In the genomic region with DNA sequence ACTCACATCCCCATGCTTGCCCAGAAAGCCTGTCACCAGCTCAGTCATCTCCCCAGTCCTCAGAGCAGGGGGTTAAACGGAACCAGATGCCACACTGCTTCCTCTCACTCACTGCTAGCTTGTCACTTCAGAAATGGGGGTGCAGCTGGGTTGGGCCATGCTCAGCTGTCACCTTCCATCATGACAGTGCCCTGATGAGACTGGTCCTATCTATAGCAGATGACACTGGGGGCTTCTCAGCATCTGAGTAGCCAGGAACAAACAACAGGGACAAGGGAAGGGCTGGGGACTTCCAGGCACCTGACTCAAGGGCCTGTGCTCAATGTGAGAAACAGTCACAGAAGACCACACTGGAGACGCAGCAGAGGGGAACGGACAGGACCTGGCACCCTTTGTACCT, we compare ENCODE assay signal across 23 mouse cellular contexts.
DNase-seq lines count a peak whose midpoint lies in the region; TF ChIP-seq lines count a peak whose summit lies in the region.
"Had no signal": no experiment of that assay in that cellular context is flagged by ENCODE, and none has a peak within 500 bp of the region (broad histone marks: within the 10 kb centered on the region; RNA-seq: fewer than 3 reads in every experiment).

No protein-coding gene starts in this region.

- no peak for TF ChIP-seq POLR2A in MEL (IDR thresholded peaks at IDR 0.05; ENCODE audit: control insufficient read depth in 1 of 2, insufficient read depth in 1 of 2, low read depth in 1 of 2, low read length in 2 of 2, poor library complexity in 1 of 2)
- TF ChIP-seq POLR2A in thymus, adult 2 months (IDR thresholded peaks at IDR 0.05; ENCODE audit: control insufficient read depth, extremely low read depth, insufficient read depth, low read length, poor library complexity): no peak

- no peaks in the 10 kb centered on the region for H3K27me3 ChIP-seq in MEL (ENCODE audit: control insufficient read depth in 1 of 2, insufficient read depth in 2 of 2, low read length in 2 of 2)
- no peaks in the 10 kb centered on the region for H3K27me3 ChIP-seq in thymus, adult 2 months (ENCODE audit: control insufficient read depth, insufficient read depth, low read length)
- H3K27me3 ChIP-seq: forebrain, embryonic 13.5 days; limb, embryonic 13.5 days; midbrain, embryonic 15.5 days had no signal

- no peak overlapping the region for H3K27ac ChIP-seq in MEL (ENCODE audit: control insufficient read depth, low read depth, low read length)
- no peak overlapping the region; the same call in 1 of the 2 replicates for H3K27ac ChIP-seq in thymus, adult 2 months (ENCODE audit: control insufficient read depth, insufficient read depth, low read length)
- H3K27ac ChIP-seq: forebrain, embryonic 13.5 days; hindbrain, embryonic 14.5 days; limb, embryonic 13.5 days; midbrain, embryonic 10.5 days; midbrain, embryonic 15.5 days had no signal

- TF ChIP-seq RAD21 in MEL (IDR thresholded peaks at IDR 0.05; ENCODE audit: low read depth, low read length): no peak

- H3K9me3 ChIP-seq in MEL (replicated peaks; ENCODE audit: insufficient read depth, low read length): no peaks in the 10 kb centered on the region
- H3K9me3 ChIP-seq: forebrain, embryonic 13.5 days; limb, embryonic 13.5 days; midbrain, embryonic 10.5 days; midbrain, embryonic 15.5 days had no signal

- no peak overlapping the region for H3K9ac ChIP-seq in MEL (ENCODE audit: control insufficient read depth, low read depth, low read length, poor library complexity, severe bottlenecking)
- H3K9ac ChIP-seq: forebrain, embryonic 13.5 days; hindbrain, embryonic 14.5 days; limb, embryonic 13.5 days; liver, postnatal 0 days; midbrain, embryonic 15.5 days had no signal

- H3K79me2 ChIP-seq in MEL (ENCODE audit: control insufficient read depth, insufficient read depth, low read length, poor library complexity): no peaks in the 10 kb centered on the region

- no peak for TF ChIP-seq EP300 in MEL (IDR thresholded peaks at IDR 0.05; ENCODE audit: low read depth in 1 of 2, low read length in 2 of 2)

- peaks cover 0 to 4% of the 10 kb centered on the region in 2 experiments; a peak in 1 of 4 replicates for H3K36me3 ChIP-seq in MEL (ENCODE audit: control insufficient read depth in 1 of 2, insufficient read depth in 2 of 2, low read length in 2 of 2)
- H3K36me3 ChIP-seq in thymus, adult 2 months (ENCODE audit: control insufficient read depth, insufficient read depth, low read length): no peaks in the 10 kb centered on the region
- H3K36me3 ChIP-seq: limb, embryonic 13.5 days; midbrain, embryonic 15.5 days had no signal

- TF ChIP-seq CTCF in MEL (IDR thresholded peaks at IDR 0.05 in 2 of 3, conservative IDR thresholded peaks at IDR 0.05 in 1 of 3; ENCODE audit: control insufficient read depth in 1 of 3, insufficient read depth in 1 of 3, low read depth in 2 of 3, low read length in 3 of 3, poor library complexity in 1 of 3, severe bottlenecking in 1 of 3): no peak
- TF ChIP-seq CTCF in thymus, adult 2 months (IDR thresholded peaks at IDR 0.05; ENCODE audit: borderline replicate concordance, control insufficient read depth, extremely low read depth, insufficient read depth, low read length, poor library complexity): no peak

- DNase-seq in 416B (ENCODE audit: low read depth) (peak; percentile 16), MEL (ENCODE audit: low read depth, low spot score) (peak; percentile 39)
- DNase-seq in thymus, adult 2 months: peak; percentile 14
- peak; percentile 7 to 29 for DNase-seq in thymus, postnatal 36 days
- DNase-seq in layer of hippocampus, postnatal 14 days (ENCODE audit: low spot score in 2 of 2): no peak
- DNase-seq in ovary, postnatal 10 days (ENCODE audit: low spot score): no peak
- DNase-seq in retina, postnatal 1 day: no peak
- DNase-seq: adrenal gland, postnatal 10 days; cerebellum, adult 8-10 months; cerebellum, postnatal 25 days; gastrocnemius, postnatal 14 days; heart, adult 18-20 months; heart, postnatal 4 days; kidney, postnatal 14 days; layer of hippocampus, adult 9-11 months; liver, postnatal 0 days; lung, postnatal 14 days; right cerebral cortex, postnatal 4 days had no signal

- 70% methylated on average over 3 of the region's 3 CpGs for WGBS in thymus, adult 2 months

- no peak overlapping the region for H3K4me3 ChIP-seq in MEL (ENCODE audit: control insufficient read depth in 1 of 2, insufficient read depth in 1 of 2, low read depth in 2 of 2, low read length in 2 of 2)
- no peak overlapping the region for H3K4me3 ChIP-seq in thymus, adult 2 months (ENCODE audit: control insufficient read depth, insufficient read depth, low read length)
- H3K4me3 ChIP-seq: forebrain, embryonic 13.5 days; limb, embryonic 13.5 days; midbrain, embryonic 10.5 days; midbrain, embryonic 15.5 days had no signal

- peaks cover 5 to 10% of the 10 kb centered on the region in 2 experiments for H3K4me1 ChIP-seq in MEL (ENCODE audit: control insufficient read depth in 1 of 2, insufficient read depth in 2 of 2, low read length in 2 of 2)
- peaks cover 22% of the 10 kb centered on the region for H3K4me1 ChIP-seq in thymus, adult 2 months (replicated peaks; ENCODE audit: control insufficient read depth, insufficient read depth, low read length)

TF ChIP-seq in MEL, 35 proteins besides CTCF, POLR2A, EP300 and RAD21:
- TF ChIP-seq GATA1 (IDR thresholded peaks at IDR 0.05; ENCODE audit: low read depth, low read length) (no peak), JUND (IDR thresholded peaks at IDR 0.05; ENCODE audit: low read depth, low read length) (no peak), HCFC1 (IDR thresholded peaks at IDR 0.05; ENCODE audit: low read depth, low read length) (no peak), E2F4 (IDR thresholded peaks at IDR 0.05; ENCODE audit: borderline replicate concordance, low read depth, low read length) (no peak), ETS1 (IDR thresholded peaks at IDR 0.05; ENCODE audit: low read depth, low read length) (no peak), MYC (IDR thresholded peaks at IDR 0.05; ENCODE audit: low read depth, low read length) (no peak), POLR2AphosphoS5 (IDR thresholded peaks at IDR 0.05; ENCODE audit: borderline replicate concordance, low read depth, low read length) (no peak), USF2 (IDR thresholded peaks at IDR 0.05; ENCODE audit: borderline replicate concordance in 1 of 2, insufficient read depth in 1 of 2, low read depth in 1 of 2, low read length in 2 of 2) (no peak), UBTF (IDR thresholded peaks at IDR 0.05; ENCODE audit: borderline replicate concordance, insufficient read depth, low read depth, low read length) (no peak), USF1 (IDR thresholded peaks at IDR 0.05; ENCODE audit: low read depth, low read length) (no peak), ZC3H11A (IDR thresholded peaks at IDR 0.05; ENCODE audit: low read depth, low read length) (no peak), ZKSCAN1 (IDR thresholded peaks at IDR 0.05; ENCODE audit: low read depth, low read length) (no peak), GABPA (IDR thresholded peaks at IDR 0.05; ENCODE audit: low read depth, low read length) (no peak), ZNF384 (IDR thresholded peaks at IDR 0.05; ENCODE audit: low read depth, low read length) (no peak), POLR2AphosphoS2 (IDR thresholded peaks at IDR 0.05; ENCODE audit: low read length) (no peak), NRF1 (IDR thresholded peaks at IDR 0.05; ENCODE audit: insufficient read depth, low read depth, low read length, poor library complexity, severe bottlenecking) (no peak), MXI1 (IDR thresholded peaks at IDR 0.05; ENCODE audit: low read depth, low read length) (no peak), TCF12 (IDR thresholded peaks at IDR 0.05; ENCODE audit: low read depth, low read length) (no peak)

Comparison
In these comparisons a context has a peak if more than half of its experiments do, and no peak if none do; other contexts are left out.
1. DNase-seq: peak in 416B (single experiment), MEL (single experiment), thymus, adult 2 months (single experiment) and thymus, postnatal 36 days (2 of 2); none in layer of hippocampus, postnatal 14 days (0 of 2), ovary, postnatal 10 days (single experiment) and retina, postnatal 1 day (single experiment).